Mouse (Mus musculus): Measurements from ENCODE around the gene Vmn2r84. TPM values are rescaled to one million over a fixed set of nuclear protein-coding genes. Genes with fewer than 3 reads are reported as not detected.
"Not testable (repeated sequence)": the region's sequence is repeated elsewhere in the genome, so short reads cannot be mapped to it uniquely, and the experiment has no call there.

The Vmn2r84 gene
- polyA plus RNA-seq, 1 experiment: not detected

DNA sequence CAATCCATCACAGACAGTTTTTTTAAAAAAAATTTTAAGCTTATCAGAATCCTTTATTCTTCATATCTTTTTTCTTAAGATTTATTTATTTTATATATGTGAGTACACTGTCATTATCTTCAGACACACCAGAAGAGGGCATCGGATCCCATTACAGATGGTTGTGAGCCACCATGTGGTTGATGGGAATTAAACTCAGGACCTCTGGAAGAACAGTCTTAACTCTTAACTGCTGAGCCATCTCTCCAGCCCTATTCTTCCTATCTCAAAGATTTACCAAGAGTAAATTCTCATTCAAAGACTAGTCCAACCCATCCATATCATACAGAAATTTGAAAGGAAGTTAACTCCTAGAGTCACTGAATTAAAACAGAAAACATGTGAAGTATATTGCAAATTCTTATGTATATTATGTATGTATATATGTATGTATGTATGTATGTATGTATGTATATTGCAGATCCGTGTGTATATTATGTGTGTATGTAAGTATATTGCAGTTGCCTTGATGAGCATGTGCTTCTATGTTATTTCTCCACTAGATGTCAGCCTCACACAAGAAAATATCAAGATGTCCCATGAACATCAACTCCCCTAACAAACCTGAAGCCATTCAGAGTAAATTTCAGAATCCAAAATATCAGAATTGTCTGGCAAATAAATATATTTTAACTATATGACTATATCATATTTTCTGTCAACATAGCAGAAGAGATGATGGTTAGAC, 30.5 kb downstream of the Vmn2r84 start:
- 71% methylated on average over 2 of the region's 2 CpGs for WGBS
- Histone ChIP-seq H3K27ac (ENCODE audit: insufficient read depth, low read length) (no peak overlapping the region), H3K36me3 (ENCODE audit: control insufficient read depth, insufficient read depth, low read length) (peaks cover 5% of the 10 kb centered on the region), H3K4me1 (ENCODE audit: control insufficient read depth, insufficient read depth, insufficient read length) (no peaks in the 10 kb centered on the region), H3K27me3 (ENCODE audit: control insufficient read depth, insufficient read depth, low read length) (no peaks in the 10 kb centered on the region), H3K4me3 (ENCODE audit: extremely low read depth, insufficient read depth, insufficient read length) (no peak overlapping the region)
- TF ChIP-seq POLR2A (IDR thresholded peaks at IDR 0.05; ENCODE audit: low read depth, low read length): no peak
- no peak for TF ChIP-seq CTCF (IDR thresholded peaks at IDR 0.05; ENCODE audit: extremely low read depth, insufficient read depth, insufficient read length, insufficient replicate concordance)
- peak in 1 of 2 experiments; percentile 12 for DNase-seq (ENCODE audit: low read depth in 1 of 2, low spot score in 2 of 2)

DNA sequence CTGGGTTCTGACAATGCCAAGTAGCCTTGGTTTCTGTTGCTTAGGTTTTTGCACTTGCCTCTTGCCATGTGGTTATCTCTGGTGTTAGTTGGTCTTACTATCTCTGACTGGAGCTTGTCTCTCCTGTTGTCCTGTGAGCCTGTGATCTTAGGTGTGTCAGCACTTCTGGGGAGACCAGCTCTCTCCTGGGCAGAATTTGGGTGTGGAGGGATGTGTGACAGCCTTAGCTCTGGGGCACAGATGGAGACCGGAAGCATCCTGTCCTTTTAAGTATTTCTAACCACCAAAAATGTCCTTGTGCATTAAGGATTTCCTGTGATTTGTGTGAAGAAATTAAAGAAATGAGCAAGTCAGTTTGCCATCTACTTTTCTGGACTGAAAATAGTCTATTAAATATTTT, 50.1 kb downstream of the Vmn2r84 start:
- Histone ChIP-seq H3K4me1 (ENCODE audit: control insufficient read depth, insufficient read depth, insufficient read length) (no peaks in the 10 kb centered on the region), H3K27me3 (ENCODE audit: control insufficient read depth, insufficient read depth, low read length) (no peaks in the 10 kb centered on the region), H3K36me3 (ENCODE audit: control insufficient read depth, insufficient read depth, low read length) (peaks cover 3% of the 10 kb centered on the region; the same call in 1 of the 2 replicates), H3K27ac (ENCODE audit: insufficient read depth, low read length) (no peak overlapping the region), H3K4me3 (ENCODE audit: extremely low read depth, insufficient read depth, insufficient read length) (no peak overlapping the region)
- TF ChIP-seq CTCF (IDR thresholded peaks at IDR 0.05; ENCODE audit: extremely low read depth, insufficient read depth, insufficient read length, insufficient replicate concordance): no peak
- 20% methylated on average over 1 of the region's 1 CpGs for WGBS
- DNase-seq (ENCODE audit: low read depth in 1 of 2, low spot score in 2 of 2): no peak

DNA sequence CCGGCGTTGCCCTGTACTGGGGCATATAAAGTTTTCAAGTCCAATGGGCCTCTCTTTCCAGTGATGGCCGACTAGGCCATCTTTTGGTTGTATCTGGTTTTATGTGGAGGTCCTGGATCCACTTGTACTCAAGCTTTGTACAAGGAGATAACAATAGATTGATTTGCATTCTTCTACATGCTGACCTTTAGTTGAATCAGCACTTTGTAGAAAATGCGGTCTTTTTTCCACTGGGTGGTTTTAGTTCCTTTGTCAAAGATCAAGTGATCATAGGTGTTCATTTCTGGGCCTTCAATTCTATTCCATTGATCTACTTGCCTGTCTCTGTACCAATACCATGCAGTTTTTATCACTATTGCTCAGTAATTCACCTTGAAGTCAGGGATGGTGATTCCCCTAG, 54.1 kb downstream of the Vmn2r84 start:
- 74% methylated on average over 4 of the region's 4 CpGs for WGBS
- H3K4me3 ChIP-seq (ENCODE audit: extremely low read depth, insufficient read depth, insufficient read length); H3K27ac ChIP-seq (ENCODE audit: insufficient read depth, low read length); DNase-seq (ENCODE audit: low read depth in 1 of 2, low spot score in 2 of 2); H3K27me3 ChIP-seq (ENCODE audit: control insufficient read depth, insufficient read depth, low read length); H3K36me3 ChIP-seq (ENCODE audit: control insufficient read depth, insufficient read depth, low read length): not testable (repeated sequence)
- H3K4me1 ChIP-seq (ENCODE audit: control insufficient read depth, insufficient read depth, insufficient read length): peaks cover 12% of the 10 kb centered on the region

DNA sequence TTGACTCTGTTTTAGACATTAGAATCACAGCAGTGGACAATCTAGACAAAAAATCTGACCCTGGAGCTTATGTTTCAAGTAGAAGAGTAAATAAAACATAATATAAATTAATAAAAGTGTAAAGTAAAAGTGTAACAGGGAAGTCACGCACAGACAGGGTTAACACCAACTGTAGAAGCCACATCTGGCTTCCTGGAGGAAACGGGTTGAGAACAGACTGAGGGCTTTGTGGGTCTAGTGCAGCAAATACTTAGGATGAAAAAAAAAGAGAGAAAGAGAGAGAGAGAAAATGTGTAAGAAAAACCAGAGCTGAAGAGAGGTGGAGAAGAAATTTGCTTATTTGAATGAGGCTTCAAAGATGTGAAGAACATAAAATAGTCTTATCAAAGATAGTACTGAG, 56.6 kb downstream of the Vmn2r84 start:
- Histone ChIP-seq H3K36me3 (ENCODE audit: control insufficient read depth, insufficient read depth, low read length) (no peaks in the 10 kb centered on the region), H3K4me1 (ENCODE audit: control insufficient read depth, insufficient read depth, insufficient read length) (peaks cover 12% of the 10 kb centered on the region), H3K27ac (ENCODE audit: insufficient read depth, low read length) (peak overlapping the region; percentile 46; the same call in 1 of the 2 replicates), H3K27me3 (ENCODE audit: control insufficient read depth, insufficient read depth, low read length) (no peaks in the 10 kb centered on the region), H3K4me3 (ENCODE audit: extremely low read depth, insufficient read depth, insufficient read length) (no peak overlapping the region)
- 2% methylated on average over 2 of the region's 2 CpGs for WGBS
- no peak for TF ChIP-seq POLR2A (IDR thresholded peaks at IDR 0.05; ENCODE audit: low read depth, low read length)
- no peak for TF ChIP-seq CTCF (IDR thresholded peaks at IDR 0.05; ENCODE audit: extremely low read depth, insufficient read depth, insufficient read length, insufficient replicate concordance)
- no peak for DNase-seq (ENCODE audit: low read depth in 1 of 2, low spot score in 2 of 2)

DNA sequence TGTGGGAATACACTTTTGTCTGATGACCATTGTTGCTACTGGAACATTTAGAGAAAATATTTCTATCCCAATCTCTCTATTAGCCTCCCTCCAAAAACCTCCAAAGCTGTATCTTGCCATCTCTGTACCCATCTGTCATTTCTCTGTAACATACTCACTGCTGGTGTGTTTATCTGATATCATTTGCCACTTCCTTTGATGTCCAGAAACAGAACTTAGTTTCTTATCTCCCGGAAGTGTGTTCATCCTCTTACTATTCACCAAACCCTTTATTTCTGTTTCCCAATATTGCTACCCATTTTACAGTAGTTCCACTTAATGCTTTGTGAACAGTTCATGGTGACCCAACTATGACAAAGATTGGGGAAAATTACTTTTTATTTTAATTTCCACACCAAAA, 57.7 kb downstream of the Vmn2r84 start:
- H3K27ac ChIP-seq (ENCODE audit: insufficient read depth, low read length): peak overlapping the region; percentile 85
- no peaks in the 10 kb centered on the region for H3K36me3 ChIP-seq (ENCODE audit: control insufficient read depth, insufficient read depth, low read length)
- H3K4me3 ChIP-seq (ENCODE audit: extremely low read depth, insufficient read depth, insufficient read length): no peak overlapping the region
- WGBS: 17% methylated on average over 1 of the region's 1 CpGs
- peaks cover 12% of the 10 kb centered on the region for H3K4me1 ChIP-seq (ENCODE audit: control insufficient read depth, insufficient read depth, insufficient read length)
- DNase-seq (ENCODE audit: low read depth in 1 of 2, low spot score in 2 of 2): no peak
- TF ChIP-seq POLR2A (IDR thresholded peaks at IDR 0.05; ENCODE audit: low read depth, low read length) (no peak), CTCF (IDR thresholded peaks at IDR 0.05; ENCODE audit: extremely low read depth, insufficient read depth, insufficient read length, insufficient replicate concordance) (no peak)
- no peaks in the 10 kb centered on the region for H3K27me3 ChIP-seq (ENCODE audit: control insufficient read depth, insufficient read depth, low read length)

DNA sequence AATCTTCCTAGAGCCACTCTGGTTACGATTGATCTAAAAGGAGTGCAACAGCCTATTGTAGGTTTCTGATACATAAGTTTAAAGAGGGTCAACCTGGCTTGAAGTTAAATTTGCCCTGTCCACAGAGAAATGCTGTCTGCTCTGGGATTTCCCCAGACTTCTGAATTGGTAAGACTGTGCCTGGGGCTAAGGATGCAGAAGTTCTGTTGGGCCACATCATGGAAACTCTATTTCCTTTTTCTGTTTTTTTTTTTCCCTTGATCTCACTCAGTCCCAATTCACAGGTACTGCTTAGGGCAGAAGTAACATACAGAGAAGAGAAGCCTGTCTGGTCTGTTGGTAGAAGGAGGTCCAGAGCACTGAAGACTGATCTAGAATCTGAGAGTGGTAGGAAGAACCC, 63.4 kb downstream of the Vmn2r84 start:
- peak overlapping the region; percentile 3; the same call in 1 of the 2 replicates for H3K27ac ChIP-seq (ENCODE audit: insufficient read depth, low read length)
- H3K36me3 ChIP-seq (ENCODE audit: control insufficient read depth, insufficient read depth, low read length): no peaks in the 10 kb centered on the region
- H3K27me3 ChIP-seq (ENCODE audit: control insufficient read depth, insufficient read depth, low read length): no peaks in the 10 kb centered on the region
- WGBS: 38% methylated on average over 1 of the region's 1 CpGs
- no peak for TF ChIP-seq POLR2A (IDR thresholded peaks at IDR 0.05; ENCODE audit: low read depth, low read length)
- TF ChIP-seq CTCF (IDR thresholded peaks at IDR 0.05; ENCODE audit: extremely low read depth, insufficient read depth, insufficient read length, insufficient replicate concordance): no peak
- peaks cover 3% of the 10 kb centered on the region for H3K4me1 ChIP-seq (ENCODE audit: control insufficient read depth, insufficient read depth, insufficient read length)
- H3K4me3 ChIP-seq (ENCODE audit: extremely low read depth, insufficient read depth, insufficient read length): no peak overlapping the region
- DNase-seq (ENCODE audit: low read depth in 1 of 2, low spot score in 2 of 2): peak in 1 of 2 experiments; percentile 59

Other genes with a start within 250 kb of the Vmn2r84 start
- gene Olfr825, start 227.6 kb downstream of the Vmn2r84 start, polyA plus RNA-seq (2012; rRNA removed): not detected in 2 replicates
- gene Olfr826, start 210.1 kb downstream of the Vmn2r84 start, polyA plus RNA-seq (2012; rRNA removed): not detected in 2 replicates
- gene Olfr827, start 179.9 kb downstream of the Vmn2r84 start, polyA plus RNA-seq (2012; rRNA removed): not detected in 2 replicates
- 0.04 TPM in 2 replicates for gene Neurod4, start 114.1 kb downstream of the Vmn2r84 start, polyA plus RNA-seq (2012; rRNA removed)
- 10.3 and 10.8 TPM in 2 replicates for gene Tespa1, start 71.5 kb downstream of the Vmn2r84 start, polyA plus RNA-seq (2012; rRNA removed)
- gene Vmn2r85, start 35.4 kb upstream of the Vmn2r84 start, polyA plus RNA-seq (2012; rRNA removed): not detected in 2 replicates
- gene Vmn2r86, start 61.7 kb upstream of the Vmn2r84 start, polyA plus RNA-seq (2012; rRNA removed): not detected in 2 replicates
- gene Vmn2r87, start 103.1 kb upstream of the Vmn2r84 start, polyA plus RNA-seq (2012; rRNA removed): not detected in 2 replicates